Mouse (Mus musculus): ENCODE results near the gene Rab33b.

DNA sequence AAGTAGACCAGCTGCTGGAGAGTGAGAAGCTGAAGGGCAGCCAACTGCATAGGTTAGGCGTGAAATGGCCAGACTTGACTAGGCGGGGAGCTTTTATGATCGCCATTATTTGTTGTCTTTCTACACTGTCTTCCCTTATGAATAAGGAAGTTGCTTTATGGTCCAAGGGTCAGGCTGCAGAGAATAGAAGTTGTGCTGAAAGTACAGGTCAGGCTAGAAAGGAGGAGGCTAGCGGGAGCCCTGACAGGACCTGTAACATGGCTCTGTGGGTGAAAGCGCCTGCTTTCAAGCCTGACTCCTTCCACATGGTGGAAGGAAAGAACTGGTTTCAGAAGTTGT is 48.5 kb downstream of the Rab33b start:
- TF ChIP-seq CTCF (IDR thresholded peaks at IDR 0.05; ENCODE audit: low read depth, low read length) (no peak), EP300 (IDR thresholded peaks at IDR 0.05; ENCODE audit: insufficient read depth, low read depth, low read length) (no peak), POLR2A (IDR thresholded peaks at IDR 0.05; ENCODE audit: insufficient read depth, low read length) (no peak)

Measured in ES-Bruce4 (cell line).